Mouse (Mus musculus): ENCODE results near the gene Naa80. TPM values are rescaled to one million over a fixed set of nuclear protein-coding genes. Genes with fewer than 3 reads are reported as not detected.

Naa80 gene
- polyA plus RNA-seq, 1 experiment from 2014 or later, result 14.5 TPM

DNA sequence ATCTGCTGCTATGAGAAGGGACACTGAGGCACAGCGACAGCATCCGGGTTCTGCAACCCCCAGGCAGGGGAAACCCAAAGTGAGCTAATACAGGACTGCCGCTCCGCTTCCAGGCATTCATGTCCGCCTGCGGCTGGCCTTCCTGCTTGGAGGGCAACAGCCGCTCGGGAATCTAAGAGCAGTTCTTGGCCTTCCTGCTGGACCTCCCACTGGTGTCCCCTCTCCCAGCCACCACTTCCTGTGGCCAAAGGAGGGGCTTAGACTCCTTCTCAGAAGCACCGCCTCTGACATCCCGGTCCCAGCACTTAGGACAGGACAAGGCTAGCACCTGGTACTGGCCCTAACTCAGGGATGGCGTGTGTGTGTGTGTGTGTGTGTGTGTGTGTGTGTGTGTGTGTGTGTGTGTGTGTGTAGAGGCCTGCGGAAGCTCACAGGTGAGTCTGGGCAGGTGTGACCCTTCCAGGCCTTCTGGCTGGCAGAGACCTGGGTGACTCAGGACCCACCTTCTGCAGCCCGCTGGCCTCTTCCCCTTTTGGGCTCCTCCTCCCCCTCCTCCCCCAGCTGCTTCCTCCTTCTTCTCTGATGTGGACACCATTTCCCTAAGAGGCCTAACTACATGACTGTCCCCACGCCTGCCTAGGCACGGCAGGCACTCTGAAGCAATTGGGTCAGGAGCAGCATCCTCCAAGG lies 50.2 kb downstream of the Naa80 start:
- Histone ChIP-seq H3K4me2 (peak overlapping the region; percentile 99), H3K27ac (peak overlapping the region; percentile 99), H3K36me3 (ENCODE audit: poor library complexity, severe bottlenecking) (peaks cover 19% of the 10 kb centered on the region), H3K4me3 (peak overlapping the region; percentile 26; the same call in 1 of the 2 replicates), H3K9me3 (replicated peaks) (no peaks in the 10 kb centered on the region), H3K27me3 (no peaks in the 10 kb centered on the region), H3K4me1 (peaks cover 96% of the 10 kb centered on the region), H3K9ac (peak overlapping the region; percentile 67)
- ATAC-seq, result no peak
- WGBS, result 37% methylated on average over 14 of the region's 15 CpGs

DNA sequence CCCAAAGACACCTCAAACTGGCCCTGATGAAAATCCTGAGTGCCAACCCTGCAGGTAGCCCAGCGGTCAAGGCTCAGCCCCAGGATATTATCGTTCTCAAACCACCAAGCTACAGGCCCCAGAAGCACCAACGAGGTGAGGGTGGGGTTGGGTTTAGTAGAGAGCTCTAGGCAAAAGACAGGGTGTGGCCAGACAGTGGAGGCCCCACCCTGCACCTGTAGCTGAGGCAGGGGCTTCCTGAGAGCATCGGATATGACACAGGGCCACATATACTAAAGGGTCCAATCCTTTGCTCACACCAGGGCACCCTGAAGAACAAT lies 50.7 kb downstream of the Naa80 start:
- ATAC-seq, result no peak
- Histone ChIP-seq H3K36me3 (ENCODE audit: poor library complexity, severe bottlenecking) (peaks cover 14% of the 10 kb centered on the region), H3K4me1 (peaks cover 97% of the 10 kb centered on the region), H3K27ac (peak overlapping the region; percentile 99), H3K4me3 (peak overlapping the region; percentile 26), H3K27me3 (no peaks in the 10 kb centered on the region), H3K9me3 (replicated peaks) (no peaks in the 10 kb centered on the region), H3K9ac (peak overlapping the region; percentile 67), H3K4me2 (peak overlapping the region; percentile 99)
- 14% methylated on average over 4 of the region's 4 CpGs for WGBS

DNA sequence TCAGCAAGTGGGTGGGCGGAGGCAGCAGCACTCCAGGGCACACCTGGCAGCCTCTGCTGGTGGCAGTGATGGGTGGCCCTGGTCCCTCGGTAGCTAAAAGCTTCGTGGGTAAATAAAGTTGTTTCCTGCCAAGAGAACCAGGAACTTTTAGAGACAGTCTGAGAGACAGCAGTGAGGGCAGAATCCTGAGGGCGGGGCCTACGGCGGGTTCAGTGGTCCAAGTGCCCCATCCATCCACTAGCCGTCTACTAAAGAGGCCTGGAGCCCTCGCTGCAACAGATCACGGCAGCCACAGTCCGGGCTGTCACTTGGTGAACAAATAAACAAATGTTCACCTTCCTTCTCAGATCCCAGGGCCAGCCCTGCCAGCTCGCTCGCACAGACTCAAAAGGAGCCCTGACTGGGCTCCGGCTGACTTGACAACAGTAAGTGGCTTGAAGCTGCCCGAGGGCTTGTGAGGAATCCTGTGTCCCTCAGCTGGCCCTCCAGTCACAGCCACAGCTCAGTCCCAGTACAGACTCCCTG lies 51.3 kb downstream of the Naa80 start:
- Histone ChIP-seq H3K9ac (peak overlapping the region; percentile 67), H3K4me1 (peaks cover 95% of the 10 kb centered on the region), H3K4me3 (peak overlapping the region; percentile 26), H3K36me3 (ENCODE audit: poor library complexity, severe bottlenecking) (peaks cover 9% of the 10 kb centered on the region), H3K4me2 (peak overlapping the region; percentile 99), H3K27me3 (no peaks in the 10 kb centered on the region), H3K27ac (peak overlapping the region; percentile 99), H3K9me3 (replicated peaks) (no peaks in the 10 kb centered on the region)
- WGBS, result 3% methylated on average over 14 of the region's 14 CpGs
- peak; percentile 1; the same call in 1 of the 2 replicates for ATAC-seq

DNA sequence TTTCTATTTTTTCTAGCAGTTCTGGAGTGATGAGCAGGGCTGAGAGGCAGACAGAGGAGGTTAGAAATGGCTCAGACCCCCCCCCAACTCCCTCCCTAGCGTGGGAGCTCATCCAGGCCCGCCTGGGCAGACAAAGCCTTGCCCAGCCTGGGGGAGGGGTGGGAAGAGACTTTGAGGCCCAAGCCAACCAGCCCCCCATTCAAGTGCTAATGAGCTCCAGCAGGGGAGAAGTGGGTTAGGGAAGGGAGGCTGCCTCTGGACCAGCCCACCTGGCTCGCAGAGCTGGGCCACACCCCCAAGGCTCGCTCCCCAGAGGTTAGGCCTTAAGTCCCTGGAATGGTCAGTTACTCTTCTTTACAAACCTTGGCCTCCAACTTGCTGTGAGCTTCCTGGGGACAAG lies 51.9 kb downstream of the Naa80 start:
- Histone ChIP-seq H3K9me3 (replicated peaks) (no peaks in the 10 kb centered on the region), H3K4me1 (peaks cover 91% of the 10 kb centered on the region)
- peak; percentile 14 for ATAC-seq

GRCm38 (mm10) chr9:107631311-107631826 lies 52.7 kb downstream of the Naa80 start:
- no peaks in the 10 kb centered on the region for H3K27me3 ChIP-seq
- H3K4me1 ChIP-seq, result peaks cover 91% of the 10 kb centered on the region
- H3K9ac ChIP-seq, result peak overlapping the region; percentile 93
- H3K27ac ChIP-seq, result peak overlapping the region; percentile 99
- peak overlapping the region; percentile 99 for H3K4me2 ChIP-seq
- 23% methylated on average over 9 of the region's 9 CpGs for WGBS
- no peak for ATAC-seq
- H3K9me3 ChIP-seq (replicated peaks), result no peaks in the 10 kb centered on the region
- no peaks in the 10 kb centered on the region; the same call in 1 of the 2 replicates for H3K36me3 ChIP-seq (ENCODE audit: poor library complexity, severe bottlenecking)
- H3K4me3 ChIP-seq, result peak overlapping the region; percentile 87

More for the DNA sequence above, 51.9 kb downstream of the Naa80 start:
- Histone ChIP-seq H3K27ac (peak overlapping the region; percentile 99), H3K4me3 (peak overlapping the region; percentile 26), H3K27me3 (no peaks in the 10 kb centered on the region), H3K4me2 (peak overlapping the region; percentile 99), H3K36me3 (ENCODE audit: poor library complexity, severe bottlenecking) (peaks cover 2% of the 10 kb centered on the region), H3K9ac (peak overlapping the region; percentile 67)
- WGBS, result 2% methylated on average over 4 of the region's 4 CpGs

DNA sequence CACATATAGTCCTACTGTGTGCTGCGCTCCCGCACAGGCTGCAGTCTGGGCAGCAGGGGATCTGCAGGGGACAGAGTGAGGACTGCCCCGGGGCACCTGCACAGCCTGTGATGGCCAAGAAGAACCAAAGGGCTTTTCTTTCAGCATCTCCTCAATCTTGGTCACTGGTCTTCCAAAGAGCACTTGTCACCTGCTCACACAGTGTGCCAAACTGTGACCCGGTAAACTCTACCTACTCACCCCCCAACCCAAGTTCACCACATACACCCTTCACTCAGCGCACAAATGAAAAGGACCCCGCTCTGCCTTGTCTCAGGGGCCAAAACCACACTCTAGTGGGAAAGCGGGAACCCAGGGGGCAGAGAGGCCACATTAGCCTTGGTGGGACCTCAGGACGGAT lies 53.2 kb downstream of the Naa80 start:
- peaks cover 90% of the 10 kb centered on the region for H3K4me1 ChIP-seq
- no peak for ATAC-seq
- no peaks in the 10 kb centered on the region for H3K9me3 ChIP-seq (replicated peaks)
- no peaks in the 10 kb centered on the region for H3K27me3 ChIP-seq
- peak overlapping the region; percentile 99 for H3K4me2 ChIP-seq
- H3K9ac ChIP-seq, result peak overlapping the region; percentile 93
- H3K4me3 ChIP-seq, result peak overlapping the region; percentile 87
- 53% methylated on average over 8 of the region's 8 CpGs for whole genome bisulfite sequencing
- peak overlapping the region; percentile 99 for H3K27ac ChIP-seq
- H3K36me3 ChIP-seq (ENCODE audit: poor library complexity, severe bottlenecking), result no peaks in the 10 kb centered on the region; the same call in 1 of the 2 replicates

- H3K27me3 ChIP-seq, result no peaks in the 10 kb centered on the region
- no peaks in the 10 kb centered on the region for H3K9me3 ChIP-seq (replicated peaks)
- WGBS, result 6% methylated on average over 6 of the region's 6 CpGs
- H3K9ac ChIP-seq, result peak overlapping the region; percentile 93
- no peaks in the 10 kb centered on the region; the same call in 1 of the 2 replicates for H3K36me3 ChIP-seq (ENCODE audit: poor library complexity, severe bottlenecking)
- H3K4me1 ChIP-seq, result peaks cover 90% of the 10 kb centered on the region
- H3K27ac ChIP-seq, result peak overlapping the region; percentile 99
- no peak for ATAC-seq
- peak overlapping the region; percentile 99 for H3K4me2 ChIP-seq
- H3K4me3 ChIP-seq, result peak overlapping the region; percentile 87
These were observed 53.8 kb downstream of the Naa80 start for GRCm38 (mm10) chr9:107632478-107632877.

GRCm38 (mm10) chr9:107633091-107633660 lies 54.5 kb downstream of the Naa80 start:
- peak; percentile 16; the same call in 1 of the 2 replicates for ATAC-seq
- H3K4me3 ChIP-seq, result peak overlapping the region; percentile 87
- peaks cover 88% of the 10 kb centered on the region for H3K4me1 ChIP-seq
- H3K9me3 ChIP-seq (replicated peaks), result no peaks in the 10 kb centered on the region
- peak overlapping the region; percentile 93 for H3K9ac ChIP-seq
- 1% methylated on average over 32 of the region's 33 CpGs for WGBS
- peak overlapping the region; percentile 99 for H3K27ac ChIP-seq
- peak overlapping the region; percentile 99 for H3K4me2 ChIP-seq
- H3K27me3 ChIP-seq, result no peaks in the 10 kb centered on the region
- H3K36me3 ChIP-seq (ENCODE audit: poor library complexity, severe bottlenecking), result no peaks in the 10 kb centered on the region

Other genes starting within 250 kb of the Naa80 start
- gene Hemk1, start 240.5 kb upstream of the Naa80 start, polyA plus RNA-seq (2015; fragmentation: Nextera tagmentation; extraction: Ambion mirVana), result 13.3 and 13.9 TPM in 2 replicates
- gene 6430571L13Rik, start 238.3 kb upstream of the Naa80 start, polyA plus RNA-seq (2015; fragmentation: Nextera tagmentation; extraction: Ambion mirVana), result 3.1 and 3.2 TPM in 2 replicates
- 3.3 and 4.5 TPM in 2 replicates for gene Cacna2d2, start 179.3 kb upstream of the Naa80 start, polyA plus RNA-seq (2015; fragmentation: Nextera tagmentation; extraction: Ambion mirVana)
- gene Tmem115, start 44.9 kb upstream of the Naa80 start, polyA plus RNA-seq (2015; fragmentation: Nextera tagmentation; extraction: Ambion mirVana), result 36.9 TPM in 2 replicates
- 23.2 and 25.7 TPM in 2 replicates for gene Cyb561d2, start 36.7 kb upstream of the Naa80 start, polyA plus RNA-seq (2015; fragmentation: Nextera tagmentation; extraction: Ambion mirVana)
- 59.0 and 61.9 TPM in 2 replicates for gene Nprl2, start 36.7 kb upstream of the Naa80 start, polyA plus RNA-seq (2015; fragmentation: Nextera tagmentation; extraction: Ambion mirVana)
- 2.0 and 4.0 TPM in 2 replicates for gene Zmynd10, start 31.6 kb upstream of the Naa80 start, polyA plus RNA-seq (2015; fragmentation: Nextera tagmentation; extraction: Ambion mirVana)
- 39.3 and 43.2 TPM in 2 replicates for gene Rassf1, start 27.3 kb upstream of the Naa80 start, polyA plus RNA-seq (2015; fragmentation: Nextera tagmentation; extraction: Ambion mirVana)
- 80.7 and 84.8 TPM in 2 replicates for gene Tusc2, start 15.6 kb upstream of the Naa80 start, polyA plus RNA-seq (2015; fragmentation: Nextera tagmentation; extraction: Ambion mirVana)
- 85.4 and 99.5 TPM in 2 replicates for gene Hyal2, start 10.9 kb upstream of the Naa80 start, polyA plus RNA-seq (2015; fragmentation: Nextera tagmentation; extraction: Ambion mirVana)
- gene Hyal1, start 2.0 kb upstream of the Naa80 start, polyA plus RNA-seq (2015; fragmentation: Nextera tagmentation; extraction: Ambion mirVana), result 8.4 and 8.5 TPM in 2 replicates
- 1.1 and 1.5 TPM in 2 replicates for gene Hyal3, start 1.9 kb downstream of the Naa80 start, polyA plus RNA-seq (2015; fragmentation: Nextera tagmentation; extraction: Ambion mirVana)
- 15.4 and 20.8 TPM in 2 replicates for gene Ifrd2, start 8.8 kb downstream of the Naa80 start, polyA plus RNA-seq (2015; fragmentation: Nextera tagmentation; extraction: Ambion mirVana)
- 1.8 and 2.0 TPM in 2 replicates for gene Sema3b, start 30.3 kb downstream of the Naa80 start, polyA plus RNA-seq (2015; fragmentation: Nextera tagmentation; extraction: Ambion mirVana)
- 397 and 426 TPM in 2 replicates for gene Gnai2, start 56.5 kb downstream of the Naa80 start, polyA plus RNA-seq (2015; fragmentation: Nextera tagmentation; extraction: Ambion mirVana)
- gene Slc38a3, start 90.6 kb downstream of the Naa80 start, polyA plus RNA-seq (2015; fragmentation: Nextera tagmentation; extraction: Ambion mirVana), result 14.3 and 14.6 TPM in 2 replicates
- 1.3 and 1.8 TPM in 2 replicates for gene Gnat1, start 100.8 kb downstream of the Naa80 start, polyA plus RNA-seq (2015; fragmentation: Nextera tagmentation; extraction: Ambion mirVana)
- 6.8 and 7.7 TPM in 2 replicates for gene Sema3f, start 131.6 kb downstream of the Naa80 start, polyA plus RNA-seq (2015; fragmentation: Nextera tagmentation; extraction: Ambion mirVana)
- 256 and 261 TPM in 2 replicates for gene Rbm5, start 192.1 kb downstream of the Naa80 start, polyA plus RNA-seq (2015; fragmentation: Nextera tagmentation; extraction: Ambion mirVana)